Mouse (Mus musculus): ENCODE measurements around the gene Wdr19. TPM values are rescaled to one million over a fixed set of nuclear protein-coding genes. Genes with fewer than 3 reads are reported as not detected.

The Wdr19 gene
- polyA plus RNA-seq, 1 experiment from 2014 or later: 1.3 TPM

Other genes with a start within 250 kb of the Wdr19 start
- gene Tlr6, start 239.6 kb upstream of the Wdr19 start, polyA plus RNA-seq (2016; fragmentation: Nextera tagmentation; extraction: Ambion mirVana): 0.44 and 0.54 TPM in 2 replicates
- 14.7 and 15.3 TPM in 2 replicates for gene Fam114a1, start 229.6 kb upstream of the Wdr19 start, polyA plus RNA-seq (2016; fragmentation: Nextera tagmentation; extraction: Ambion mirVana)
- 0.39 and 0.41 TPM in 2 replicates for gene Tmem156, start 107.6 kb upstream of the Wdr19 start, polyA plus RNA-seq (2016; fragmentation: Nextera tagmentation; extraction: Ambion mirVana)
- gene Klhl5, start 92.2 kb upstream of the Wdr19 start, polyA plus RNA-seq (2016; fragmentation: Nextera tagmentation; extraction: Ambion mirVana): 6.9 and 8.0 TPM in 2 replicates
- gene Rfc1, start 136.0 kb downstream of the Wdr19 start, polyA plus RNA-seq (2016; fragmentation: Nextera tagmentation; extraction: Ambion mirVana): 58.1 and 59.3 TPM in 2 replicates
- 9.9 and 10.0 TPM in 2 replicates for gene Klb, start 148.6 kb downstream of the Wdr19 start, polyA plus RNA-seq (2016; fragmentation: Nextera tagmentation; extraction: Ambion mirVana)
- 867 and 884 TPM in 2 replicates for gene Rpl9, start 191.7 kb downstream of the Wdr19 start, polyA plus RNA-seq (2016; fragmentation: Nextera tagmentation; extraction: Ambion mirVana)
- gene Lias, start 191.8 kb downstream of the Wdr19 start, polyA plus RNA-seq (2016; fragmentation: Nextera tagmentation; extraction: Ambion mirVana): 51.7 and 54.8 TPM in 2 replicates
- gene Ugdh, start 236.3 kb downstream of the Wdr19 start, polyA plus RNA-seq (2016; fragmentation: Nextera tagmentation; extraction: Ambion mirVana): 24.1 and 26.3 TPM in 2 replicates

Measured in liver, embryonic 12.5 days (tissue).